Mouse (Mus musculus) stomach, postnatal 0 days (tissue): Measurements from ENCODE around the gene Il17a. TPM values are rescaled to one million over a fixed set of nuclear protein-coding genes. Genes with fewer than 3 reads are reported as not detected.
A peak's percentile ranks its signal among the peaks of the same experiment; 100 is the strongest.
"Not testable (repeated sequence)": the region's sequence is repeated elsewhere in the genome, so short reads cannot be mapped to it uniquely, and the experiment has no call there.

ENCODE experiments used
- ATAC-seq: fragments of 200-750 bp; cut with Nextera tagmentation; 2 replicates; pipeline ENCODE4 v1.8.0; 2017; ENCODE audit not compliant: low FRiP score, low TSS enrichment
- DNase-seq: peaks from one replicate; pipeline ENCODE4 v3.0.0-alpha.2; 2016; ENCODE audit warnings: low spot score
- H3K27ac ChIP-seq: fragments of 300-500 bp; sonication (generic); replicated peaks from 2 replicates; pipeline ENCODE4 v1.5.1; 2014; ENCODE audit warnings: mild to moderate bottlenecking, control low read depth
- H3K27me3 ChIP-seq: fragments of 300-500 bp; sonication (generic); 2 replicates; pipeline ENCODE4 v1.6.1; 2014; ENCODE audit warnings: low read length; ENCODE audit not compliant: control insufficient read depth, insufficient read depth
- H3K36me3 ChIP-seq: fragments of 300-500 bp; sonication (generic); 2 replicates; pipeline ENCODE4 v1.6.1; 2014; ENCODE audit warnings: low read length, mixed read lengths; ENCODE audit not compliant: control insufficient read depth, insufficient read depth
- H3K4me1 ChIP-seq: fragments of 300-500 bp; sonication (generic); replicated peaks from 2 replicates; pipeline ENCODE4 v1.6.1; 2014; ENCODE audit warnings: antibody characterized with exemption; ENCODE audit not compliant: control insufficient read depth, insufficient read depth
- H3K4me2 ChIP-seq: fragments of 300-500 bp; sonication (generic); replicated peaks from 2 replicates; pipeline ENCODE4 v1.6.1; 2014; ENCODE audit warnings: low read depth, mild to moderate bottlenecking, control low read depth, moderate library complexity
- H3K4me3 ChIP-seq: fragments of 300-500 bp; sonication (generic); 2 replicates; pipeline ENCODE4 v1.5.1; 2014; ENCODE audit warnings: low read depth, low read length, control low read depth
- H3K9ac ChIP-seq: fragments of 300-500 bp; sonication (generic); 2 replicates; pipeline ENCODE4 v1.6.1; 2014; ENCODE audit warnings: mild to moderate bottlenecking, low read length, control low read depth, mixed read lengths
- H3K9me3 ChIP-seq: fragments of 300-500 bp; sonication (generic); 2 replicates; pipeline ENCODE4 v1.6.1; 2016; ENCODE audit warnings: low read length; ENCODE audit not compliant: control insufficient read depth
- CTCF ChIP-seq: IDR thresholded peaks from 2 replicates; pipeline ENCODE4 v1.5.1; 2016; ENCODE audit warnings: antibody characterized with exemption, low read depth, mild to moderate bottlenecking, moderate library complexity
- EP300 ChIP-seq: optimal IDR thresholded peaks from 2 replicates; pipeline ENCODE3; 2016; ENCODE audit warnings: antibody characterized with exemption
- WGBS: fragments of 180-500 bp; shearing (Covaris S2); extraction: QIAGEN DNeasy Blood & Tissue Kit; methylation state at CpG from one replicate; pipeline ENCODE4 v1.1.7; 2014; 5-methylcytosine and 5-hydroxymethylcytosine counted together
- microRNA counts: library from miRNA; unstranded; fragments of <30 nt; microRNA quantifications from one replicate; lab custom pipeline; 2015
- microRNA-seq: library from miRNA; unstranded; fragments of <30 nt; microRNA quantifications from one replicate; pipeline ENCODE4, GENCODE M21; 2016
- polyA plus RNA-seq: library from polyadenylated mRNA; unstranded; fragments of >200 nt; fragmentation: Nextera tagmentation; extraction: Ambion mirVana; gene quantifications from 2 replicates; pipeline ENCODE4 v1.2.1, GENCODE M21; 2015

Gene Il17a
- polyA plus RNA-seq, 1 experiment from 2014 or later: not detected

DNA sequence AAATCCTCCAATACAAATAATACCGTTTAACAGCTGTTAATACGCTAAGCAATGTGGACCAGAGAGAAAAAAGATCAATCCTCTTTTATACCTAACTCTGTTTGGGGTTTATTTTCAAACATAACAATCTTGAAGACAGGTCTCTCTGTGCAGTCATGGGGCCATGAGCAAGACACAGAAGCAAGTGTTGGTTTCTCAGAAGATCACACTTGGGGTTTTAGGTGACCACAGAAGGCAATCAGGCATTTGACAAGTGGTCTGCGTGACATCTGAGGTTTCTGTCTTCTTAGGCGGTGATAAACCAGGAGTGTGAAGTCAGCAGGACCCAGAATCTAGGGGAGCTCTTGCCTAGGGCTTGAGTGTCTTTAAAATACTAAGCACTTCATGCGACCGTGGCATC, 35.8 kb downstream of the Il17a start:
- no peak for TF ChIP-seq EP300
- no peak for TF ChIP-seq CTCF
- Histone ChIP-seq H3K27ac (no peak overlapping the region), H3K4me1 (no peaks in the 10 kb centered on the region), H3K4me2 (no peak overlapping the region), H3K36me3 (no peaks in the 10 kb centered on the region), H3K9ac (no peak overlapping the region), H3K27me3 (no peaks in the 10 kb centered on the region), H3K9me3 (no peaks in the 10 kb centered on the region), H3K4me3 (no peak overlapping the region)
- ATAC-seq: no peak
- DNase-seq: no peak
- 72% methylated on average over 6 of the region's 6 CpGs for WGBS

DNA sequence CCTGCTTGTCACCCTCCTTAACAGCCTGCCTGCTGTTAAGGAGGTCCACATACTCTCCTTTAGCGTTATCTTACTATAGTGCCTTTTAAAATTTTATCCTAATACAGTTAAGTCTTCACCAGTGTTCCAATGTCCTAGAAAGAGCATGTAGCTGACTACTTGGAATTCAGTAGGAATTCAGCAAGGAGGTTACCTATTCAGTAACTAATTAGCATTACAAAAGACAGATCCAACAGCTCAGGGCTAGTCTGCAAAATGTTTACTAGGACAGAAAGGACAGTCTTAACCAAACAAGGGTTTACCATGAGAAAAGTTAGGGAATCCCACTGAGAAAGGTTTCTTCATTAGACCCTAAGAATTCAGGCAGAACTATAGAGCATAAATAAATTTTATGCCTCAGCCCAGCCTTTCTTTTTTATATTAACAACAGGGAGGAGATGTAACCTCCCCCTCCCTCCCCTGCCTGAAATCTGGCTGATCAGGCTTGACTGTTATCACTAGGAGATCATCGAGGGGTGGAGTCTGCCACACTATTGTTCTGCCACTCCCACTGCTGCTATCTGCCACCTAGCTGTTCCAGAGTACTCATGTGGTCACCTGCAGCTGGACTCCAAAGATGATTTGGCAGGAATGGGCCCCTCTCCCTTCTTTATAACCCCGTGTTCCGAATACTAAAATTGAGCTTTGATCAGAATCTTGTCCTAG, 43.5 kb downstream of the Il17a start:
- not testable (repeated sequence) for ATAC-seq, H3K9me3 ChIP-seq, H3K9ac ChIP-seq, H3K4me2 ChIP-seq, H3K36me3 ChIP-seq, H3K4me1 ChIP-seq, H3K4me3 ChIP-seq, DNase-seq, H3K27me3 ChIP-seq, H3K27ac ChIP-seq
- WGBS: 83% methylated on average over 4 of the region's 4 CpGs

- Histone ChIP-seq H3K4me1 (no peaks in the 10 kb centered on the region), H3K27me3 (no peaks in the 10 kb centered on the region), H3K4me3 (no peak overlapping the region), H3K9me3 (no peaks in the 10 kb centered on the region), H3K27ac (no peak overlapping the region), H3K36me3 (no peaks in the 10 kb centered on the region), H3K9ac (no peak overlapping the region), H3K4me2 (no peak overlapping the region)
- WGBS: 69% methylated on average over 2 of the region's 2 CpGs
- no peak for DNase-seq
- no peak for ATAC-seq
- TF ChIP-seq EP300 (no peak), CTCF (no peak)
Measured at GRCm38 (mm10) chr1:20778366-20778765, 47.7 kb downstream of the Il17a start.

MicroRNA genes within 50 kb of the gene (microRNA counts, 519-probe panel; counts per million panel counts)
- not detected for microRNA mmu-miR-133b (lab: Ali Mortazavi, UCI)

Small RNA genes lying within 50 kb of the gene (microRNA-seq; reads per million reads assigned to microRNA genes)
- 5.5 reads per million, percentile 9 among the genes with 10 or more reads in this experiment for gene Mir133b

Other genes starting within 250 kb of the Il17a start
- gene Pkhd1, start 112.8 kb upstream of the Il17a start, polyA plus RNA-seq: 0.39 and 0.57 TPM in 2 replicates
- gene Il17f, start 59.7 kb downstream of the Il17a start, polyA plus RNA-seq: 0.15 TPM in 1 of 2 replicates, not detected in the other
- 31.2 and 33.1 TPM in 2 replicates for gene Mcm3, start 89.4 kb downstream of the Il17a start, polyA plus RNA-seq
- 10.5 and 12.1 TPM in 2 replicates for gene Paqr8, start 159.7 kb downstream of the Il17a start, polyA plus RNA-seq
- gene Efhc1, start 220.7 kb downstream of the Il17a start, polyA plus RNA-seq: 1.5 and 1.7 TPM in 2 replicates